Mouse (Mus musculus): Measurements from ENCODE around the gene Cbr2. TPM values are rescaled to one million over a fixed set of nuclear protein-coding genes. Genes with fewer than 3 reads are reported as not detected.

Gene Cbr2
- total and polyA plus RNA-seq, 3 experiments: not detected

DNA sequence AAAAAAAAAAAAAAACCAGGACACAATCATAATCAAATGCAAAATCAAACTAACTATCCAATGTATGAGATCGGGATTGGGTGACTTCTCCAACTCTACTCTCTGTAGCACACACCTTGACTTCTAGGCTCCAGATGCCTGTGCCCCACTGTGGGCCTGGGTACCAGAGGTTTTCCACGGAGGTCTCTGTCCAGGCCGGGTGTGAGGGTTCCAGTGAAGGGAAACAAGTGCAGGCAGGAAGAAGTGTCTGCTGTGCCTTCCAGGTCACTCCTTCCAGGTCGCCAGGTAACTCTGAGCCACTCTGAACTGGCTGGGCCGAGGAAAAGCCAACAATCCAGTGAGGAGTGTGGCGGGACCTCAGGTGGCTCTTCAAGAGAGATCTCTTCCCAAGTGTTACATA, 4.5 kb upstream of the Cbr2 start:
- peaks cover 3 to 4% of the 10 kb centered on the region in 2 experiments for H3K27me3 ChIP-seq (ENCODE audit: control insufficient read depth in 1 of 2, insufficient read depth in 2 of 2, low read length in 2 of 2)
- H3K9me3 ChIP-seq (replicated peaks; ENCODE audit: insufficient read depth, low read length): no peaks in the 10 kb centered on the region
- no peaks in the 10 kb centered on the region for H3K36me3 ChIP-seq (ENCODE audit: control insufficient read depth in 1 of 2, insufficient read depth in 2 of 2, low read length in 2 of 2)

DNA sequence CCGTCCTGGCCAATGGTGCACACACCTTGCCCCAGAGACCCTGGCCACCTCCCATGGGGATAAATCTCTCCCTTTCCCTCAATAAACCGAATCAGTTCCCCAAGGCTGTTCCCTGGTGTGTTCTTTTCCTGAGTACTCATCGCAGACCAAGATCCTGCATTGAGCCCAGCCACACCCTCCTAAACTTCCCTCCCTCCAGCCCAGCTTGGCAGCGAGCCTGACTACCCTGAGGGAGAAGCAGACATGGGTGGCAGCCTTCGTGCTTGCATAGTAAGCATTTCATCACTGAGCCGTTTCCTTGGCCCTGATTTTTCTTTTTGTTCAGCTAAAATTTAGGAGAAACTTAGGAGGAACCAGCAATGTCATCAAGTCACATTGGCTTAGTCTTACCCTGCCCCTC, 1.6 kb upstream of the Cbr2 start:
- no peaks in the 10 kb centered on the region for H3K36me3 ChIP-seq (ENCODE audit: control insufficient read depth in 1 of 2, insufficient read depth in 2 of 2, low read length in 2 of 2)
- H3K4me1 ChIP-seq (ENCODE audit: control insufficient read depth in 1 of 2, insufficient read depth in 2 of 2, low read length in 2 of 2): peaks cover 0 to 4% of the 10 kb centered on the region in 2 experiments; a peak in 1 of 4 replicates
- H3K27me3 ChIP-seq (ENCODE audit: control insufficient read depth in 1 of 2, insufficient read depth in 2 of 2, low read length in 2 of 2): peaks cover 0 to 4% of the 10 kb centered on the region in 2 experiments; a peak in 3 of 4 replicates
- H3K9ac ChIP-seq (ENCODE audit: control insufficient read depth, low read depth, low read length, poor library complexity, severe bottlenecking): no peak overlapping the region
- no peak overlapping the region for H3K27ac ChIP-seq (ENCODE audit: control insufficient read depth, low read depth, low read length)
- no peak overlapping the region for H3K4me3 ChIP-seq (ENCODE audit: control insufficient read depth in 1 of 2, insufficient read depth in 1 of 2, low read depth in 2 of 2, low read length in 2 of 2)
- H3K9me3 ChIP-seq (replicated peaks; ENCODE audit: insufficient read depth, low read length): no peaks in the 10 kb centered on the region
- H3K79me2 ChIP-seq (ENCODE audit: control insufficient read depth, insufficient read depth, low read length, poor library complexity): no peaks in the 10 kb centered on the region
- no peak for TF ChIP-seq MYB (IDR thresholded peaks at IDR 0.05; ENCODE audit: low read depth, low read length)
- no peak for TF ChIP-seq ETS1 (IDR thresholded peaks at IDR 0.05; ENCODE audit: low read depth, low read length)
- TF ChIP-seq SMC3 (IDR thresholded peaks at IDR 0.05; ENCODE audit: low read depth, low read length): no peak
- TF ChIP-seq HCFC1 (IDR thresholded peaks at IDR 0.05; ENCODE audit: low read depth, low read length): no peak
- TF ChIP-seq RCOR1 (IDR thresholded peaks at IDR 0.05; ENCODE audit: low read depth, low read length): 0 out of 2 replicates have a peak, but pooled peaks have one; percentile 11
- peak; percentile 72 for DNase-seq (ENCODE audit: low read depth, low spot score)

More for the DNA sequence above, 4.5 kb upstream of the Cbr2 start:
- H3K9ac ChIP-seq (ENCODE audit: control insufficient read depth, low read depth, low read length, poor library complexity, severe bottlenecking): no peak overlapping the region
- no peaks in the 10 kb centered on the region for H3K79me2 ChIP-seq (ENCODE audit: control insufficient read depth, insufficient read depth, low read length, poor library complexity)
- TF ChIP-seq MAX (IDR thresholded peaks at IDR 0.05; ENCODE audit: low read length): no peak
- no peak for TF ChIP-seq CHD1 (IDR thresholded peaks at IDR 0.05; ENCODE audit: low read depth, low read length)
- no peak for TF ChIP-seq RCOR1 (IDR thresholded peaks at IDR 0.05; ENCODE audit: low read depth, low read length)
- no peak for TF ChIP-seq ELF1 (IDR thresholded peaks at IDR 0.05; ENCODE audit: low read depth, low read length)
- no peak for TF ChIP-seq ZKSCAN1 (IDR thresholded peaks at IDR 0.05; ENCODE audit: low read depth, low read length)
- TF ChIP-seq CHD2 (IDR thresholded peaks at IDR 0.05; ENCODE audit: low read length): no peak
- TF ChIP-seq USF2 (IDR thresholded peaks at IDR 0.05; ENCODE audit: borderline replicate concordance in 1 of 2, insufficient read depth in 1 of 2, low read depth in 1 of 2, low read length in 2 of 2): no peak
- no peak for TF ChIP-seq MYB (IDR thresholded peaks at IDR 0.05; ENCODE audit: low read depth, low read length)
- TF ChIP-seq BHLHE40 (IDR thresholded peaks at IDR 0.05; ENCODE audit: borderline replicate concordance, low read depth, low read length): no peak
- TF ChIP-seq GATA1 (IDR thresholded peaks at IDR 0.05; ENCODE audit: low read depth, low read length): no peak
- no peak for TF ChIP-seq MAFK (IDR thresholded peaks at IDR 0.05; ENCODE audit: borderline replicate concordance, low read depth, low read length)
- TF ChIP-seq TBP (IDR thresholded peaks at IDR 0.05; ENCODE audit: low read depth, low read length): no peak
- TF ChIP-seq MXI1 (IDR thresholded peaks at IDR 0.05; ENCODE audit: low read depth, low read length): no peak
- TF ChIP-seq JUND (IDR thresholded peaks at IDR 0.05; ENCODE audit: low read depth, low read length): no peak
- no peak overlapping the region for H3K4me3 ChIP-seq (ENCODE audit: control insufficient read depth in 1 of 2, insufficient read depth in 1 of 2, low read depth in 2 of 2, low read length in 2 of 2)
- no peak overlapping the region for H3K27ac ChIP-seq (ENCODE audit: control insufficient read depth, low read depth, low read length)
- no peaks in the 10 kb centered on the region for H3K4me1 ChIP-seq (ENCODE audit: control insufficient read depth in 1 of 2, insufficient read depth in 2 of 2, low read length in 2 of 2)
- no peak for DNase-seq (ENCODE audit: low read depth, low spot score)
